Mouse (Mus musculus): Measurements from ENCODE around the gene Zfp292.

The Zfp292 gene

DNA sequence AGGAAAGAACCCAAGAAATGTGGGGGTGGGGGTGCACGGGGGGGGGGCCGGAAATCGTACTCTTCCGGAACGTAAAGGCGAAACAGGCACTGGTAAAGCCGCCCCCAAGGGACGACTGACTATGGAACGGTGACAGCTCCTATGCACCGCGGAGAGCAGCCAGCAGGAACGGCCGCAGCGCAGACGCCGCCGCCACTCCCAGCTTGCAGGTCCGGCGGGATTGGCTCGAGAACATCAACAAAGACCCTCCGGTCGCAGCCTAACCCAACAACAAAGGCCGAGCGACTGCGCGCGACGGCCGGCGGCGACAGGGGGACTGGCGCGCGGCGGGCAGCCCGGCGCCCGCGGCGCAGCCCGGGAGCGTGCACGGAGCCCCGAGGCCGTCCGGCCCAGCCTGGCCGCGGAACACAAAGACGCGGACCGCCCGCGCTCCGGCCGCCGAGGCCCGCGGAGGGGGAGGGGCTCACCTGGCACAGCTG lies 430 bp downstream of the Zfp292 start:
- DNase-seq (ENCODE audit: low spot score in 2 of 2) = peak in 1 of 2 experiments; percentile 60

DNA sequence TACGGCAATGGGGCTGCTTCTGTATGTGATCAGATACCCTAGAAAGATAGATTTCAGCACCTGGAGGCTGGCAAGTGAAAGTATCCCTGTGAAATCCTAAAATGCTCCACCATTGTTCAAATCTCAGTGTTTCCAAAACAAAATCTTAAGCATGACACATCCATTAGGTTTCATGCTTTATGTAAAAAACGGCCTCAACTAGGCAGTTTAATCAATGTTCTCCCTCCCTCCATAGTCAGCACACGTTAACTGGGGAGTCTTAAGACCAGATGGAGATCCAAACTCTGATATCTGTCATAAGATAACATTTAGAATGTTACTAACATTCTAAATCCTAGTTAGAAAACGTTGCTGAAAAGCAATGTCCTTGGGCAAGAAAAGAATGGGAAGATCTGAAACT lies 909 bp downstream of the Zfp292 start:
- DNase-seq (ENCODE audit: low spot score in 2 of 2) = no peak

DNA sequence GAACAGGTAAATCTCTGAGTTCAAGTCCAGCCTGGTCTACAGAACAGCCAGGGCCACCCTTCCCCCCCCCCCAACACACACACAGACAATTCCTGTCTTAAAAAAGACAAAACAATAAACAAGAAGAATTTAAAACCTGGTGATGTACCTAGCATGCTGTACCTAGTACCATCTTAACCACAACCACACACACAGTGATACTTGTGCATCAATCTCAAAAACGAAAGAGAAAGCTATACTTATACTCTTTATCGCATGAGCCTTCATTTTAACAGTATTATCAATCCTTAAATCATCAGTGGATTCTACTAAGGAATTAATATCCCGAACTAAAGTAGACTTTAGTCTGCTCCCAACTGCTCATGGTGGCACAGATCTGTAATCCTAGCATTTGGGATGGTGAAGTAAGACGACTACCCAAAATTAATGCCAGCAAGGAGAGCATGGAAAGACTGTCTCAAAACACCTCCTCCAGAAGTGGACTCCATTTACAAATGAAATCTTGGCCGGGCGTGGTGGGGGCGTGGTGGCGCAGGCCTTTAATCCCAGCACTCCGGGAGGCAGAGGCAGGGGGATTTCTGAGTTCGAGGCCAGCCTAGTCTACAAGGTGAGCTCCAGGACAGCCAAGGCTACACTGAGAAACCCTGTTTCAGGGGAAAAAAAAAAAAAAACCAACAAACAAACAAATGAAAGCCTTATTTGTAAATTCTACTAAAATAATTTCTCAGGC lies 1.7 kb downstream of the Zfp292 start:
- DNase-seq (ENCODE audit: low spot score in 2 of 2) = no peak

DNA sequence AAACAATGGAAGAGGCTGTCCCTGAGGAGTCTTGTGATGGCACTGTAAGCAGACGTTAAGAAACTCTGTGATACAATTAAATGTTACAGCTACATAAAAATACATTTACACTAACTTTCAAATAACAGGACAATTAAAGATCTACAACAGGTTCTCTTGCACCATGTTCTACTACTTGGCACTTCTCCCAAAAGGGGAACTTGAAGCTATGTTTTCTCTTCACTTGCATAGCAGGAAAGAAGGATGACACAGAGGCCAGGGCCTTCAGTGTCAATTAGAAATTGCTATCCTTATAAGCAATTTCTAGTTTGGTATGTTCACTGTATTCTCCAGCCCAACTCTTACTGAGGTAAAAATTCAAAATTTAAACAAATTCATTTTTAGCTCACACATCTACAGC lies 8.5 kb downstream of the Zfp292 start:
- DNase-seq (ENCODE audit: low spot score in 2 of 2) = no peak

DNA sequence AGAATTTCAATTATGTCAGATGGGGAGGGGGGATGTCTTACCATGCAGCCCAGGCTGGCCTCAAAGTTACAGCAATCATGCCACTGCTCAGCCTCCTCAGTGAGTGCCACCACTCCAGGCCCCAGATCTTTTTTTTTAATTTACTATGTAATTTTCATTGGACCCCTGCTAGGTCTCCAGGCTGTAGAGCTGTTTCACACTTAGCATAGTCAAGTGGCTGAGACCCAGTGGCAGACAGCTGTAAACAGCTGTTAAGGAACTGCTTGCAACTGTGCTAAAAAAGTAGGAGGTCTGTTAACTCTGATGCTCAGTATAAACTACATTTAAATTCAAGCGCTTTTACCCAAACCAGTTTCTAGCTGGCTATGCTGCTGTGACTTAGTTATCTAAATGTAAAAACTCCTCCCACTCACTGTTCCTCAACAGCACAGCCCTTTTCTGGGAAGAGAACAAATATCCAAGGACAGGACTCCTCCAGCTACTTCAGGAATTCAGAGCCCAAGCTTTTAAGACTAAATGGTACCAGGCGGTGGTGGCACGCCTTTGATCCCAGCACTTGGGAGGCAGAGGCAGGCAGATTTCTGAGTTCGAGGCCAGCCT lies 9.8 kb downstream of the Zfp292 start:
- DNase-seq (ENCODE audit: low spot score in 2 of 2) = no peak

DNA sequence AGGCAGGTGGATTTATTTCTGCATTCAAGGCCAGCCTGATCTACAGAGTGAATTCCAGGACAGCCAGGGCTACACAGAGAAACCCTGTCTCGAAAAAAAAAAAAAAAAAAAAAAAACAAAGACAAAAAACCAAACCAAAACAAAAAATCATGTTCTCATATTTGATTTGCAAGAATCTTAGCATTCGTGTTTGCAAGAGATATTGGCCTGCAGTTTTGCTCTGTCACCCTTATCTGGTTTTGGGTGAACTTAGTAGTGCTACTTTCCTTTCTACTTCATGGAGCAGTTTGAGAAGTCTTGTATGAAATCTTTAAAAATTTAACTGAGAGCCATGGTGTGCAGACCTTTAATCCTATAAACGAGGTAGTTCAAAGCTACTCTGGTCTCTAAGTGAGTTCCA lies 12.9 kb downstream of the Zfp292 start:
- no peak for DNase-seq (ENCODE audit: low spot score in 2 of 2)

DNA sequence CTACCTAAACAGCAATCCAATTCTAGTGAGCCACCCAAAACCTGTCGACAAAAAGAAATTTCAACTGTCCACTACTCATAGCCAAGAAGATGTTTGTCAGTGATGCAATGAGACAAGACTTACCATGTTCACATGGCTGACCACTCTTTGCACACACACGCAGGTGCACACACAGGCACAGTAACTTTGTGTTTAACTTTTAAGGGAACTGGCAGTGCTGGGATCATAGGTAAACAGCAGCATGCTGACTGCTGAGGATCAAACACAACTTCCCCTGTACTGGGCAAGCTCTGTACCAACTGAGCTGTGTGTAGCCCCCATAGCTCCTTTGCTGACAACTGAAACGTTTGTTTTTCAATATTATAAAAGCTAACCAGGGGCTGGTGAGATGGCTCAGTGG lies 21.3 kb downstream of the Zfp292 start:
- no peak for DNase-seq (ENCODE audit: low spot score in 2 of 2)

DNA sequence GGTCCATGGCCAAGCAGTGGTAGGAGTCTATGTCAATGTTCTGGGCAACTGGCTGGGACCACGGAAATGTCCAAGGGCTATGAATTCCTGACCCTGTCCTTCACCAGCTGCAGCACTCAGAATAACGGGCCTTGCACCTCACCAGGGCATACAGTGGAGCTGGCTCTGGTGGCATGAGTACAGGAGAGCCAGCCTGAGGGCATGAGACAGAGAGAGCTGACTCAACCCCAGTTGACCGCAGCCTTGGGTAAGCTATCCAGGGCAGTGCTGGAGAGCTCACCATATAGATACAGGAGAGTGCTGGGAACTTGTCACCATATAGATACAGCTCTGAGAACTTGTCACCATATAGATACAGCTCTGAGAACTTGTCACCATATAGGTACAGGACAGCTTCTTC lies 23.3 kb downstream of the Zfp292 start:
- DNase-seq (ENCODE audit: low spot score in 2 of 2) = no peak

DNA sequence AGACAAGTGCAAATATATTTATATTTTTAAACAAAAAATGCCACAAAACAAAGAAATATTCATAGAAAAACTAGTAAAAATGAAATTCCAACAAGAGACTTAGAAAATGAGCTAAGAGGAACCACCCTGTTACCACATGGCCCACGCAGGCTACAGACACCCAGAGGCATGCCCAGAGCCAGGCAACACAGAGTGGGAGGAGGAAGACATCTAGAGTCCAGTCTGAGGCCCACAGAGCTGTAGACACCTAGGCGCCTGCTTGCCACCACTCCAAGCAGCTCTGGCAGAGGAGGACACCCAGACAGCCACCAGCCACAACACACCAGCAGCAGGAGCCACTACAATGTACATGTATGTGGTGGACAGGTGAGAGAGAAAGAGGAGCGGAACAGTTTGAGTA lies 23.9 kb downstream of the Zfp292 start:
- no peak for DNase-seq (ENCODE audit: low spot score in 2 of 2)

DNA sequence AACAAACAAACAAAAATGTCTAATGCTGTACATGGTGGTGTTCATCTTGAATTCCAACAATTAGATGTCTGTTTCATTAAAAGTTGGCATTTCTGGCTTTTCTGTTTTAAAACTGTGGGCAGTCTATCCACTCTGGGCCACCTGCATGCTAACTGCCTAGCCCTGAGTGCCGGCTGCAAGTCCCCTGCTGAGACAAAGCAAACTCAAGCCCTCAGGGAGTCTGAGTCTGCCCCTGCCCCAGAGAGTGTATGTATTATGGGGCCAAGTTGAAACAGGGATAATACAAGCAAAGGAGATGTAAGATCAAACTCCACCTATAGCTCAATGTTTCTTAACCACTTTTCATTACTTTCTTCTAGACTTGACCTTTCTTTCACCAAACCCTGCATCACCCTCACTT lies 26.8 kb downstream of the Zfp292 start:
- DNase-seq (ENCODE audit: low spot score in 2 of 2) = no peak

DNA sequence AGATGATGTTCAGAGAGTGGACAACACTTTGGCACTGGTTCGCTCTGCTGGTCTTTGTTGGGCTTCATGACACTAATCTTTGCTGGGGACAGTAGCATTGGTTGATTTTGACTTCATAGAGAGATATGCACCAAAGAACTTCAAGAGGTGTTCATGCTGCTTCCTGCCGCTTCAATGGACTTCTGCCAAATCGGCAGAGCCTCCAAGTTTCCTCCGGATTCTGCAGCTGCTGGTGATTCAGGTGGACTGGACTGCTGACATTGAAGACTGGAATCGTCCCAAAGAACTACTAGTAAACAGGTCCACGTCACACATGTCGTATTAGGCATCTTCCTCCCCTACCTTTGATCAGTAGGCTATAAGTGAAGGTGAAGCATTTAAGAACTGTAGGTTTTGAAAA lies 30.7 kb downstream of the Zfp292 start:
- no peak for DNase-seq (ENCODE audit: low spot score in 2 of 2)

DNA sequence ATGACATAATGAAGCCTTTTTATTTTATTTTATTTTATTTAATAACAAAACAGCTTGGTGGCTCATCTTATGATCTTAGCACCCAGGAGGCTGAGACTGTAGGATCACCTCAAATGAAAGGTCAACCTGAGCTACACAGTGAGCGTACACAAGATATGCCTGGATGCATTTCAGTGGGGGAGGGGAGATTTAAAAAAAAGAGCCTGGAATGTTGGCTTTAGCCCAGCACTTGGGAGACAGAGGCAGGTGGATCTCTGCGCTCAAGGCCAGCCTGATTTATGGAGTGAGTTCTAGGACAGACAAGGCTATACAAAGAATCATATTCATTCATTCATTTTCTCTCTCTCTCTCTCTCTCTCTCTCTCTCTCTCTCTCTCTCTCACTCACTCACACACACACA lies 32.6 kb downstream of the Zfp292 start:
- DNase-seq (ENCODE audit: low spot score in 2 of 2) = no peak

DNA sequence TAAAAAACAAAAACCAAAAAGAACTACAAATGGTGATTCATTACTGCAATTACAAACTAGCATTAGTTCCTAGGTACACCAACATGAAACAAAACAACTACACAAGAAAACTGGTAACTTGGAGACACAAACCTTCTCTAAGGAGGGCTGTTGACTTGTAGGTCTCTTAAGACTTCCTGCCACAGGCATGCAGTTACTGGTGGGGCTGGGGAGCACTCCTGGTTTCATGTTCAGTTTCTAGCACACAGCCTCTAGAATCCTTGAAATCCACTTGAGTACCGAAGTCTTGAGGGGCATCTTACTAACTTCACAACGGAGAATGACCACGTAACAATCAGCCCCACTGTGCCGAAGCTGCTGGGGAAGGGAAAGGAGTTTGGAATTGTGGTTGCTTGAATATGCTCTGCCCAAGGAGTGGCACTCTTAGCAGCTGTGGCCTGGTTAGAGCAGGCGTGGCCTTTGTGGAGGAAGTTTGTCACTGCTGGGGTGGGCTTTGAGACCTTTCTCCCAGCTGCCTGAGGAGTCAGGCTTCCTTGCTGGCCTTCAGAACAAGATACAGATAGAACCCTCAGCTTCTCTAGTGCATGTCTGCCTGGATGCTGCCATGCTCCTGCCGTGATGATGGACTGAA lies 35.0 kb downstream of the Zfp292 start:
- no peak for DNase-seq (ENCODE audit: low spot score in 2 of 2)

DNA sequence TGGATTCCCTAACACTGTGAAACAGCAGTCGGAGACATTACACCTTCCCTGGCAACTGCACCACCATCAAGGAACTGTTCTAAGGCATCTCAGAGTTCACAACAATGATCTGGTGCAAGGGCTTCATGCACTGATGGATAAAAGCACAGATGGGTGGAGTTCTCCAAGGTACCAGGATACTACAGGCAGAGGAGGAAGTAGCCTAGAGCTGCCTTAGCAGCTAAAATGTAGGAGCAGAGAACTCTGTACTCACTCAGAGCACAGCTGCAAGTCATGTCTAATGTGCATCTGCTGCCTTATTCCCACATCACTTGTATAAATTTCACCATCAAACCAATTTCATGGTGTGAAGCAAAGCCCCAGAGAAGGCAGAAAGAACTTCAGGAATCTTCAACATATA lies 38.9 kb downstream of the Zfp292 start:
- no peak for DNase-seq (ENCODE audit: low spot score in 2 of 2)

DNA sequence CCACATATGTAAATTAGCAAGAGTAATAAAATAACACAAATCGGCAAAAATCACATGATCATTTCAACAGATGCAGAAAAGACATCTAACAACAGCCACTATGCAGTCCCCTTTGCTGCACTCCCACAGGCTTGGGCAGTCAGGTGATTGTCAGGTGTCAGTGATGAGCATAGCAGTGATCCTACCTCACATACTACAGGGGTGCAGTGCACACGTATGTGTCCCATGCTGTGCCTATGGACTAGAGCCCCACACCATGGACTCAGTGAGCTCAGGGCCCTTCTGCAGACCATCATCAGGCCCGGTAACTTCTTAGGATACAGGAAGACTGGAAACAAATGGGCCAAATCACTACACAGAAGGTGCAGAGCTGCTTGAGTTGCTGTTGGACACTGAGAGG lies 39.9 kb downstream of the Zfp292 start:
- no peak for DNase-seq (ENCODE audit: low spot score in 2 of 2)

DNA sequence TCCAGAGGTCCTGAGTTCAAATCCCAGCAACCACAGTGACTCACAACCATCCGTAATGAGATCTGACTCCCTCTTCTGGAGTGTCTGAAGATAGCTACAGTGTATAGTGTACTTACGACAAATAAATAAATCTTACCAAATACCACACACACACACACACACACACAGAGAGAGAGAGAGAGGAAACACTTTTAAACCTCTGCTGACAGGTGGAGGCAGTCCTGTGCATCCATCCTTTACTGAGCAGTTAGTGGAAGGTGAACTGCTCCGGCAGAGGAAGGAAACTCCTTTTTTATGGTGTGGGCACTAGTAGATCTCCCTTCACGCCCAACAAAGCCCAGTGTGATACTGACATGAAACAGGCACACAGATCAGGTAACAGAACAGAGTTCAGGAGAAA lies 51.3 kb downstream of the Zfp292 start:
- DNase-seq (ENCODE audit: low spot score in 2 of 2) = no peak

DNA sequence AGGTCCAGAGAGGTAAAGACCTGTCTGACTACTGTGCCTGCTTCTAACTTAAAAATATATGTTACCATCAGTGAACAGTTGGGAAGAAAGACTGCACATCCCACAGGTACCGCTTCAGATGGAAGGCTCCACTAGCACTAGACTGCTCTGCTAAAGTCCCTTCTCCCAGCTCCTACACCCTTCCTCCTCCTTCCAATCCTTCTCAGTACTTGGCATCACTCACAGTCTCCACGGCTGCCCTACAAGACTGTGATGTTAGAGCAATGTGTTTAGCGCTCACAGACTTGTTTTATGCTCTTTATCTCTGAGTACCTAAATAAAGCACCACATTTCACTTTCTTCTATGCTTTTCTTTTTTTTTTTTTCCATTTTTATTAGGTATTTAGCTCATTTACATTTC lies 53.3 kb downstream of the Zfp292 start:
- no peak for DNase-seq (ENCODE audit: low spot score in 2 of 2)

DNA sequence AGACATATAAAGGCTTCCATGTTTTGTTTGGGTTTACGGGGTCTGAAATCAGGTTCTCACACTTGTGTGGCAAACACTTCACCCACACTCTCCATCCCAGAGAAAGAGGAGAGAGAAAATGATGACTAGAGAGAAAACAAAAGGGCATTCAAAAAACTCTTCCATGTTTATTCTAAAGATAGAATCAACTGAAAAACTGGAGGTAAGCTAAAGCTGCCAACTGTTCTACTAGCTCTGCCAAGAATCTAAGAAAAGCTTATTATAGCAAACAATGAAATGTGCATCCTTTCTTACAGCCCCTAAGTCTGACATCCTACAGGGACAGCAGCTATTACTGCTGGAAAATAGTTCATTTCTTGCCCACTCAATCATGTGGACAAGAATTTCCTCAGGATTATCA lies 58.9 kb downstream of the Zfp292 start:
- no peak for DNase-seq (ENCODE audit: low spot score in 2 of 2)

DNA sequence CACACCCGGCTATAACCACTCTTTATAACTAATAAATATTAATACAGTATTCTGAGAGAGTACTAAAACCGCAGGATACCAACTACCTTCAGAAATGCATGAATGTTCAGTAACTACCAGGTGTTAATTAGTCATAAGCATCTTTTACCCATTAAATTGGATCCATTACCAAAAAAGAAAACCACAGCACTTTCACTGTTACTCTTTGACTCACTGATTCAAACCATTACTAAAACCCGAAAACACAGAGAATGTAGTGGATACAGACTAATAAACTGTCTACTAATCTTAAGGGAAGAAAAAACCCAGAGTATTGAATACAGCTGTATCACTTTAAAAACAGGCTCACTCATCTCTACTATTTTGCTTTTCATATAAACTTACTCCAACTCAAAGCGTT lies 62.9 kb downstream of the Zfp292 start:
- no peak for DNase-seq (ENCODE audit: low spot score in 2 of 2)

DNA sequence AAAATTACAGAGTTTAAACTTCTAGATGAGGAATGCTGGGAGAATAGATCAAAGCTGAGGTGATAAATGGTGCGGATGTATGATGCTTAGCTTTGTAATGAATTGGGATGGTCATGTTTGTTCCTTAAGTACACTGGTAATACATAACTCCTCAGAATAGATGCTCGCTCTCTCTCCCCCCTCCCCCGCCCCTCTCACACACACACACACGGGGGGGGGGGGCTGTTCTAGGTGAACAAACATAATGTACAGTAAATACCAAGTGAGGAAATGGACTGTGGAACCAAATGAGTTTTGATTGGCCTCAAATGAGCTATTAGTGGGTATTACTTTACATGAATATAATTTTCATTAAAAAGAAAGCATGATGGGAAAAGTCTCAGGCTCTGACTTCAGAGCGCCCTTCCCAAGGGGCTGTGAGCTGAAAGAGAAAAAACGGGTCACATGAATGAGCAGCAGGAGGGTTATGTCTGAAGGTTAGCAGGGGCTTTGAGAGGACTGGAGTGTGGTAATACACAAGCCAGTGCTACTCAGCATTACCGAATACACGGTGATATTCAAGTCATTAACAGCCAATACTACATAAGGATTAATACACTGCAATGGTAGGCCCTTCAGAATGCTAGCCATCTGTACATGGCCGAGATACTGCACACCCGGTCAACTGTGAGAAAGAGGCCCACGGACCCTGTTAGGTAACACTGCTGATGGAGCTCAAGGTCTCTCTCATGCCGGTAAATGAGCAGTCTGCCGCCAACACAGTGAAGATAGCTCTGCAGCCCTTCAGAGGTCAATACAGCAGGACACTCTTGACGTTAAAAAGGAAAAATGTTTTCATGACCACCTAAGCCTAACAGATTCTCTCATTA lies 81.4 kb downstream of the Zfp292 start:
- DNase-seq (ENCODE audit: low spot score in 2 of 2) = no peak

DNA sequence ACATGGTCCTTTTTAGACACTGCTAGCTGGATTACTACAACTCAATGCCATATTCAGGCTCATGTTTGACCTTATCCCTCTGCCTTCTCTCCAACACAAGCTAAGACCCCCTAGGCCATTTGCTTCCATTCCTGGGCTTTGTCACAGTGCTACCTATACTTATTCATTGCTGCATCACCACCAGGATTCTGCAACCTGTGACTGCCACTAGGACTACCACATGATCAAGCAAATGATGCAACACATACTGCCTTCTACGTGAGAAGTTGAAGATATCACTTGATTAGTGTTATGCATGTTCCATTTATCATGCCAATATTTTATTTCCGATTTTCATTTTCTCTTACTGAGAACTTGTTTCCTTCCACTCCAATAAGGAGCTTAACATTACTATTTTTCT lies 84.8 kb downstream of the Zfp292 start:
- no peak for DNase-seq (ENCODE audit: low spot score in 2 of 2)

DNA sequence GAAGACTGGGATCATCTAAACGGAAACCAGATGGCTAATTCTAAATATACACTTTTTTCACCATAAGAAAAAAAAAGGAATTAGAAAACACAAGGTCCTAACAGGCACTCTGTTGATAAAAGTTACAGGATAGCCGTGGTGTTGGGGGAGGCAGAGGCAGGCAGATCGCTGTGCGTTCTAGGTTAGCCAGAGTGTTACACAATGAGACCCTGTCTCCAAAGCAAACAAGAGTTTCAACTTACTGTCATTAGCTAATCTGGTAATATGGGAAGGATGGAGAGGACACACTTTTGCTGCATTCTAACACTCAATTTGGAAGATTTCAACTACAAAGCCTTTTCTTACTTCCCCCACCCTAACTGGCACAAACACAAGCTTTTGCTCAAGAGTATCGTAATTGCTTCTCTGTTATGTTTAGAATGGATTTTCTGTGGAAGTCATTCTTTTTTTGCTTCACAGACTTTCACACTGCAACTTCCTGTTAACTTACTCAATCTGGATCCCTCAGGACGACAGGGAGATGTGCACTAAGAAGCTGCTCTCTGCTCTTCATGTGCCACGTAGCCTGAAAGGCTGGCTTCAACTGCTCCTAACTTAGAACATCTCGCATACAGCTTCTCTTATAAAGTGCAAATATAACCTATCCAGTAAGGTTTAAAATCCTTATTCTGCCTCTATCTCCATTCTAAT lies 85.3 kb downstream of the Zfp292 start:
- DNase-seq (ENCODE audit: low spot score in 2 of 2) = no peak

Measured in cerebellum, postnatal 4 days (tissue).